ENCODE assay signal across 8 mouse cellular contexts in genomic region chr19:5945027-5945426, GRCm38 (mm10). TPM values are rescaled to one million over a fixed set of nuclear protein-coding genes. Genes with fewer than 3 reads are reported as not detected.
DNase-seq lines count a peak whose midpoint lies in the region; ATAC-seq and TF ChIP-seq lines count a peak whose summit lies in the region.

No protein-coding gene starts in this region.

- DNase-seq in layer of hippocampus, adult 2 months (ENCODE audit: low spot score in 2 of 2), result peak in 1 of 2 experiments; percentile 15
- no peak for DNase-seq in layer of hippocampus, postnatal 25 days (ENCODE audit: extremely low spot score in 1 of 2, low spot score in 1 of 2)
- DNase-seq in limb, embryonic 10.5 days (ENCODE audit: low spot score), result no peak
- DNase-seq in midbrain, embryonic 10.5 days (ENCODE audit: low spot score), result no peak
- DNase-seq in urinary bladder, adult 18-20 months (ENCODE audit: low spot score in 2 of 2), result no peak

- 0 out of 2 replicates have a peak, but pooled peaks have one; percentile 24 for TF ChIP-seq POLR2A in embryonic fibroblast, embryonic 13.5 days (IDR thresholded peaks at IDR 0.05; ENCODE audit: low read depth, low read length)

- H3K4me2 ChIP-seq in forebrain, embryonic 12.5 days, result no peak overlapping the region

- WGBS in limb, embryonic 10.5 days, result 77% methylated on average over 7 of the region's 7 CpGs
- WGBS in forebrain, embryonic 12.5 days, result 84% methylated on average over 7 of the region's 7 CpGs
- 87% methylated on average over 7 of the region's 7 CpGs for WGBS in midbrain, embryonic 10.5 days

- no peaks in the 10 kb centered on the region for H3K9me3 ChIP-seq in limb, embryonic 10.5 days (replicated peaks)
- H3K9me3 ChIP-seq in forebrain, embryonic 12.5 days, result no peaks in the 10 kb centered on the region
- no peaks in the 10 kb centered on the region for H3K9me3 ChIP-seq in midbrain, embryonic 10.5 days (replicated peaks)

- H3K27me3 ChIP-seq in limb, embryonic 10.5 days (ENCODE audit: low read depth, poor library complexity, severe bottlenecking), result no peaks in the 10 kb centered on the region
- no peaks in the 10 kb centered on the region for H3K27me3 ChIP-seq in forebrain, embryonic 12.5 days
- no peaks in the 10 kb centered on the region for H3K27me3 ChIP-seq in midbrain, embryonic 10.5 days (ENCODE audit: low read depth, poor library complexity, severe bottlenecking)

- H3K36me3 ChIP-seq in limb, embryonic 10.5 days, result peaks cover 98% of the 10 kb centered on the region
- peaks cover 85% of the 10 kb centered on the region for H3K36me3 ChIP-seq in forebrain, embryonic 12.5 days (replicated peaks)
- peaks cover 98% of the 10 kb centered on the region for H3K36me3 ChIP-seq in midbrain, embryonic 10.5 days

- no peak for TF ChIP-seq CTCF in layer of hippocampus, adult 2 months (conservative IDR thresholded peaks at IDR 0.05)
- no peak for TF ChIP-seq CTCF in embryonic fibroblast, embryonic 13.5 days (IDR thresholded peaks at IDR 0.05; ENCODE audit: borderline replicate concordance, insufficient read depth, low read length)

- peak; percentile 86 for ATAC-seq in monocyte, adult 5-6 weeks (replicated peaks; ENCODE audit: insufficient number of reproducible peaks, low FRiP score, low TSS enrichment, poor library complexity, severe bottlenecking)
- ATAC-seq in forebrain, embryonic 12.5 days (ENCODE audit: low FRiP score), result no peak

- H3K4me1 ChIP-seq in embryonic fibroblast, embryonic 13.5 days (ENCODE audit: control insufficient read depth, insufficient read depth, low read length), result peaks cover 15% of the 10 kb centered on the region
- H3K4me1 ChIP-seq in limb, embryonic 10.5 days, result peaks cover 11% of the 10 kb centered on the region
- no peaks in the 10 kb centered on the region for H3K4me1 ChIP-seq in forebrain, embryonic 12.5 days
- H3K4me1 ChIP-seq in midbrain, embryonic 10.5 days, result no peaks in the 10 kb centered on the region

- no peak overlapping the region for H3K9ac ChIP-seq in forebrain, embryonic 12.5 days

- H3K4me3 ChIP-seq in layer of hippocampus, adult 2 months, result no peak overlapping the region
- H3K4me3 ChIP-seq in embryonic fibroblast, embryonic 13.5 days (ENCODE audit: insufficient read depth, low read length), result no peak overlapping the region
- H3K4me3 ChIP-seq in limb, embryonic 10.5 days, result no peak overlapping the region
- H3K4me3 ChIP-seq in forebrain, embryonic 12.5 days (replicated peaks), result no peak overlapping the region
- no peak overlapping the region for H3K4me3 ChIP-seq in midbrain, embryonic 10.5 days

- H3K27ac ChIP-seq in layer of hippocampus, adult 2 months, result peak overlapping the region; percentile 83
- H3K27ac ChIP-seq in embryonic fibroblast, embryonic 13.5 days (ENCODE audit: insufficient read depth, low read length), result peak overlapping the region; percentile 92
- H3K27ac ChIP-seq in limb, embryonic 10.5 days, result peak overlapping the region; percentile 42; the same call in 1 of the 2 replicates
- no peak overlapping the region for H3K27ac ChIP-seq in forebrain, embryonic 12.5 days
- H3K27ac ChIP-seq in midbrain, embryonic 10.5 days (replicated peaks), result no peak overlapping the region

RNA-seq across cellular contexts. Expression of gene Pola2, which starts 19.0 kb away (rescaled TPM):
- total RNA-seq in layer of hippocampus, adult 2 months (2021), result 1 to 10 TPM; 6.2 to 6.6 TPM
- 1 to 10 TPM; 5.4 to 6.5 TPM for total RNA-seq in layer of hippocampus, postnatal 25 days (2021)
- polyA plus RNA-seq in embryonic fibroblast, embryonic 13.5 days (2011; ENCODE audit: insufficient read length, low read depth, missing spikeins), result 19.7 and 29.7 TPM in 2 replicates
- 125 and 130 TPM in 2 replicates for polyA plus RNA-seq in limb, embryonic 10.5 days (2016; fragmentation: Nextera tagmentation; extraction: Ambion mirVana)
- total RNA-seq in monocyte, adult 5-6 weeks (2017), result 16.7 to 31.5 TPM (median 26.8 TPM) in 3 replicates
- polyA plus RNA-seq in forebrain, embryonic 12.5 days (2016; fragmentation: Nextera tagmentation; extraction: Ambion mirVana), result 76.8 and 80.4 TPM in 2 replicates
- 97.3 and 110 TPM in 2 replicates for polyA plus RNA-seq in midbrain, embryonic 10.5 days (2016; fragmentation: Nextera tagmentation; extraction: Ambion mirVana)

RNA-seq across cellular contexts. Expression of gene Cdc42ep2, which starts 20.4 kb away (rescaled TPM):
- 1 to 10 TPM; 3.4 to 3.8 TPM for total RNA-seq in layer of hippocampus, adult 2 months (2021)
- 1 to 10 TPM; 6.3 to 6.4 TPM for total RNA-seq in layer of hippocampus, postnatal 25 days (2021)
- polyA plus RNA-seq in embryonic fibroblast, embryonic 13.5 days (2011; ENCODE audit: insufficient read length, low read depth, missing spikeins), result 10.4 and 12.1 TPM in 2 replicates
- 1.3 and 1.7 TPM in 2 replicates for polyA plus RNA-seq in limb, embryonic 10.5 days (2016; fragmentation: Nextera tagmentation; extraction: Ambion mirVana)
- total RNA-seq in monocyte, adult 5-6 weeks (2017), result 14.7 to 32.1 TPM (median 27.0 TPM) in 3 replicates
- polyA plus RNA-seq in forebrain, embryonic 12.5 days (2016; fragmentation: Nextera tagmentation; extraction: Ambion mirVana), result 2.2 TPM in 2 replicates
- polyA plus RNA-seq in midbrain, embryonic 10.5 days (2016; fragmentation: Nextera tagmentation; extraction: Ambion mirVana), result 1.8 and 2.2 TPM in 2 replicates

RNA-seq across cellular contexts. Expression of gene Dpf2, which starts 32.2 kb away (rescaled TPM):
- 10 to 100 TPM; 94.1 to 95.3 TPM for total RNA-seq in layer of hippocampus, adult 2 months (2021)
- 10 to 100 TPM; 82.5 to 95.6 TPM for total RNA-seq in layer of hippocampus, postnatal 25 days (2021)
- 94.7 and 135 TPM in 2 replicates for polyA plus RNA-seq in embryonic fibroblast, embryonic 13.5 days (2011; ENCODE audit: insufficient read length, low read depth, missing spikeins)
- polyA plus RNA-seq in limb, embryonic 10.5 days (2016; fragmentation: Nextera tagmentation; extraction: Ambion mirVana), result 223 and 240 TPM in 2 replicates
- total RNA-seq in monocyte, adult 5-6 weeks (2017), result 50.3 to 76.6 TPM (median 76.0 TPM) in 3 replicates
- 184 and 203 TPM in 2 replicates for polyA plus RNA-seq in forebrain, embryonic 12.5 days (2016; fragmentation: Nextera tagmentation; extraction: Ambion mirVana)
- polyA plus RNA-seq in midbrain, embryonic 10.5 days (2016; fragmentation: Nextera tagmentation; extraction: Ambion mirVana), result 242 and 245 TPM in 2 replicates

RNA-seq across cellular contexts. Expression of gene Slc22a20, which starts 40.9 kb away (rescaled TPM):
- not detected for total RNA-seq in layer of hippocampus, adult 2 months (2021)
- total RNA-seq in layer of hippocampus, postnatal 25 days (2021), result not detected
- not detected in 2 replicates for polyA plus RNA-seq in embryonic fibroblast, embryonic 13.5 days (2011; ENCODE audit: insufficient read length, low read depth, missing spikeins)
- polyA plus RNA-seq in limb, embryonic 10.5 days (2016; fragmentation: Nextera tagmentation; extraction: Ambion mirVana), result not detected in 2 replicates
- not detected in 3 replicates for total RNA-seq in monocyte, adult 5-6 weeks (2017)
- polyA plus RNA-seq in forebrain, embryonic 12.5 days (2016; fragmentation: Nextera tagmentation; extraction: Ambion mirVana), result not detected in 2 replicates
- not detected in 2 replicates for polyA plus RNA-seq in midbrain, embryonic 10.5 days (2016; fragmentation: Nextera tagmentation; extraction: Ambion mirVana)

RNA-seq across cellular contexts. Expression of gene Tigd3, which starts 51.1 kb away (rescaled TPM):
- total RNA-seq in layer of hippocampus, adult 2 months (2021), result 1 to 10 TPM; 2.5 to 3.2 TPM
- total RNA-seq in layer of hippocampus, postnatal 25 days (2021), result 1 to 10 TPM; 3.4 TPM
- 0.60 and 1.5 TPM in 2 replicates for polyA plus RNA-seq in embryonic fibroblast, embryonic 13.5 days (2011; ENCODE audit: insufficient read length, low read depth, missing spikeins)
- 5.2 and 5.9 TPM in 2 replicates for polyA plus RNA-seq in limb, embryonic 10.5 days (2016; fragmentation: Nextera tagmentation; extraction: Ambion mirVana)
- 0.64 to 0.97 TPM (median 0.95 TPM) in 3 replicates for total RNA-seq in monocyte, adult 5-6 weeks (2017)
- polyA plus RNA-seq in forebrain, embryonic 12.5 days (2016; fragmentation: Nextera tagmentation; extraction: Ambion mirVana), result 11.1 and 12.8 TPM in 2 replicates
- 9.5 and 10.8 TPM in 2 replicates for polyA plus RNA-seq in midbrain, embryonic 10.5 days (2016; fragmentation: Nextera tagmentation; extraction: Ambion mirVana)

Comparison
In these comparisons a context has a peak if more than half of its experiments do, and no peak if none do; other contexts are left out.
1. H3K27ac ChIP-seq: peak in layer of hippocampus, adult 2 months (single experiment), embryonic fibroblast, embryonic 13.5 days (single experiment) and limb, embryonic 10.5 days (single experiment); none in forebrain, embryonic 12.5 days (single experiment) and midbrain, embryonic 10.5 days (single experiment).